Mouse (Mus musculus) lung, postnatal 4 days (tissue): Measurements from ENCODE around the gene Ssrp1.
A peak's percentile ranks its signal among the peaks of the same experiment; 100 is the strongest.

Experiments used
- DNase-seq, 2 experiments: peaks; one replicate each; pipeline ENCODE4 v3.0.0; 2021

Ssrp1 gene

GRCm38 (mm10) chr2:85088716-85089646 lies 51.9 kb downstream of the Ssrp1 start:
- peak; percentile 82 to 83 for DNase-seq

GRCm38 (mm10) chr2:85091325-85091724 lies 54.3 kb downstream of the Ssrp1 start:
- DNase-seq, result no peak

- DNase-seq, result peak in 1 of 2 experiments; percentile 24
Measured at GRCm38 (mm10) chr2:85093376-85093775, 56.3 kb downstream of the Ssrp1 start.

DNA sequence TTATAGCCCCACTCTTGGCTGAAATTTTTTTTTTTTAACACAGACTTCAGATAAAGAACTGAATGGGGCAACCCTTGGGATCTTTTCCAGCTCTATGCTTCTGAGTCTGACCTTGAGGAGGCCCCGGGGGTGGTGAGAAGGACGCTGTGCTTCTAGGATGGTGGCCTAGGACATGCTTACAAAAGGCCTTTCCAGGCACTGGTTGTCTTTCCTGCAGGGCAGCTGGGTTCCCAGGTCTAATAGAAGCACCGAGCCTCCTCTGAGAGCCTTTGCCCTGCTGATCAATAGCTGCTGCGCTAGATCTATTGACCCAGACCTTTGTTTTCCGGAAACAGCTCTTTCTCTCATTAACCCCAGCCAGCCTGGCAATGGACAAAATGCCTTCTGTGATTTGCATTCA lies 58.9 kb downstream of the Ssrp1 start:
- peak; percentile 3 to 34 for DNase-seq
